Mouse (Mus musculus): ENCODE results near the gene Sash1. TPM values are rescaled to one million over a fixed set of nuclear protein-coding genes. Genes with fewer than 3 reads are reported as not detected.

The Sash1 gene
- polyA plus RNA-seq, 1 experiment from 2014 or later = 4.4 TPM

GRCm38 (mm10) chr10:8757429-8757931, 128.4 kb downstream of the Sash1 start:
- peak overlapping the region; percentile 63 for H3K9ac ChIP-seq
- no peaks in the 10 kb centered on the region for H3K9me3 ChIP-seq
- H3K27me3 ChIP-seq = no peaks in the 10 kb centered on the region
- peaks cover 49% of the 10 kb centered on the region for H3K4me1 ChIP-seq (replicated peaks)
- H3K27ac ChIP-seq = peak overlapping the region; percentile 75
- H3K4me3 ChIP-seq = peak overlapping the region; percentile 31
- 14% methylated on average over 21 of the region's 21 CpGs for WGBS
- peak; percentile 18; the same call in 1 of the 2 replicates for ATAC-seq (ENCODE audit: low FRiP score)
- H3K36me3 ChIP-seq = no peaks in the 10 kb centered on the region
- H3K4me2 ChIP-seq = peak overlapping the region; percentile 54

DNA sequence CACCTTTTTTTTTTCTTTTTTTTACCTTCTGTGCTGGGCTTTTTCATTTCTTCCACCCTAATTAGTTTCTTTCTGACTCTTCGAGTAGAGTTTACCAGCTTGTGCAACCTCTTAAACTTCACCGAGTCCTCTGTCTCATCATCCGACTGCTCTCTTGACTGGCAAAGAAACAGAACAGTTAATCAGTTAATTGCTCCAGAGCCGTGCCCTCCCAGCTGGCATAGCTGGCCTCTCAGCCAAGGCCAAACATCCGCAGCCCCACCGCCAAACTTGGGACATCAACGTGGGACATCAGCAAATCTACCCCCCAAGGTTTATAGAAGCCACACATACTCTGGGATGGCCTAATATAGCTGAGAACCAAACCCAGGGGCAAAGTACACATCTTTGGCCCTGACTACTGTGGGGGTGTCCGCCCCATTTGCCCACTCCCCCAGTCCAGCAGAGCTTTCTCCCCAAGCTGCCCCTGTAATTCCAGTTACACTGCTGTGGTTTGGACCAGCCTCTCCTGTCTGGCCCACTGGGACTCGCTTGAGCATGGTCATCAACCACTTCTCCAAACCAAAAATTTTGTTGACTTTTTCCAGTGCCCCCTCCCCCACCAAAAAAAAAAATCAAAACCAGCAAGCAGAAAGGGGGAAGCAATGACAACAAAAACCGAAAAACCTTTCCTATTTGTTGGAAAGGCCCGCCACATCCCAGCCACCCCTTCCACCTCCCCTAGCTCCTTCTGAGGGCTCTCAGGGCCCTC, 129.1 kb downstream of the Sash1 start:
- Histone ChIP-seq H3K9me3 (no peaks in the 10 kb centered on the region), H3K4me3 (peak overlapping the region; percentile 31), H3K27ac (peak overlapping the region; percentile 75), H3K36me3 (no peaks in the 10 kb centered on the region), H3K27me3 (no peaks in the 10 kb centered on the region), H3K4me1 (replicated peaks) (peaks cover 44% of the 10 kb centered on the region), H3K4me2 (peak overlapping the region; percentile 54), H3K9ac (peak overlapping the region; percentile 63)
- 0 out of 2 replicates have a peak, but pooled peaks have one; percentile 3 for ATAC-seq (ENCODE audit: low FRiP score)
- WGBS = 72% methylated on average over 11 of the region's 11 CpGs

DNA sequence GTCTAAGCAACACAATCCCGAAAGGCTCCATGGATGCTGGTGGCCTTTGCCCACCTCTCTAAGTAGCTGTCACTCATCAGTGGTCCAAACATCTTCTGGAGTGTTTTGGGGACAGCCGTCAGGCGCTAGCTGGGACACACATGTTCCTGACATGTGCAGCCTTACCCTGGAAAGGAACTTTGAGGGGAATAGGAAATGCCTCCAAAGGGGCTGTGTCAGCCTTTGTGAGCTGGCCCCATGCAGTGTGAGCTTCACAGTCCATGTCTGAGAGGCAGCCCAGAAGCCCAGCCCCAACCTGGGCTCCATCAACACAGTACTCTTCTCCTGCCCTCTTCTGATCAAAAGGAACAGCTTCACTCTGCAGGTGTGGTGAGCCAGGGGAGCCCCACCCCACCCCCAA, 132.5 kb downstream of the Sash1 start:
- Histone ChIP-seq H3K4me3 (no peak overlapping the region), H3K27ac (no peak overlapping the region), H3K9ac (no peak overlapping the region), H3K27me3 (no peaks in the 10 kb centered on the region), H3K36me3 (peaks cover 10% of the 10 kb centered on the region), H3K9me3 (no peaks in the 10 kb centered on the region), H3K4me1 (replicated peaks) (peaks cover 36% of the 10 kb centered on the region), H3K4me2 (no peak overlapping the region)
- no peak for ATAC-seq (ENCODE audit: low FRiP score)
- 93% methylated on average over 3 of the region's 3 CpGs for WGBS

GRCm38 (mm10) chr10:8752436-8752835, 133.4 kb downstream of the Sash1 start:
- H3K4me1 ChIP-seq (replicated peaks) = peaks cover 34% of the 10 kb centered on the region
- 67% methylated on average over 7 of the region's 7 CpGs for WGBS
- H3K4me2 ChIP-seq = no peak overlapping the region
- H3K4me3 ChIP-seq = no peak overlapping the region
- H3K9me3 ChIP-seq = no peaks in the 10 kb centered on the region
- peaks cover 10% of the 10 kb centered on the region for H3K36me3 ChIP-seq
- no peak for ATAC-seq (ENCODE audit: low FRiP score)
- H3K27me3 ChIP-seq = no peaks in the 10 kb centered on the region
- H3K27ac ChIP-seq = peak overlapping the region; percentile 37; the same call in 1 of the 2 replicates
- no peak overlapping the region for H3K9ac ChIP-seq

GRCm38 (mm10) chr10:8749537-8749936, 136.3 kb downstream of the Sash1 start:
- H3K4me3 ChIP-seq = no peak overlapping the region
- no peaks in the 10 kb centered on the region for H3K27me3 ChIP-seq
- WGBS = 53% methylated on average over 11 of the region's 11 CpGs
- H3K27ac ChIP-seq = no peak overlapping the region
- H3K9ac ChIP-seq = no peak overlapping the region
- no peaks in the 10 kb centered on the region for H3K9me3 ChIP-seq
- H3K4me2 ChIP-seq = no peak overlapping the region
- ATAC-seq (ENCODE audit: low FRiP score) = no peak
- peaks cover 13% of the 10 kb centered on the region for H3K36me3 ChIP-seq
- peaks cover 19% of the 10 kb centered on the region for H3K4me1 ChIP-seq (replicated peaks)

- 0 out of 2 replicates have a peak, but pooled peaks have one; percentile 9 for ATAC-seq (ENCODE audit: low FRiP score)
- no peak overlapping the region for H3K27ac ChIP-seq
- 78% methylated on average over 21 of the region's 21 CpGs for WGBS
Measured at GRCm38 (mm10) chr10:8747450-8748212, 138.2 kb downstream of the Sash1 start.

DNA sequence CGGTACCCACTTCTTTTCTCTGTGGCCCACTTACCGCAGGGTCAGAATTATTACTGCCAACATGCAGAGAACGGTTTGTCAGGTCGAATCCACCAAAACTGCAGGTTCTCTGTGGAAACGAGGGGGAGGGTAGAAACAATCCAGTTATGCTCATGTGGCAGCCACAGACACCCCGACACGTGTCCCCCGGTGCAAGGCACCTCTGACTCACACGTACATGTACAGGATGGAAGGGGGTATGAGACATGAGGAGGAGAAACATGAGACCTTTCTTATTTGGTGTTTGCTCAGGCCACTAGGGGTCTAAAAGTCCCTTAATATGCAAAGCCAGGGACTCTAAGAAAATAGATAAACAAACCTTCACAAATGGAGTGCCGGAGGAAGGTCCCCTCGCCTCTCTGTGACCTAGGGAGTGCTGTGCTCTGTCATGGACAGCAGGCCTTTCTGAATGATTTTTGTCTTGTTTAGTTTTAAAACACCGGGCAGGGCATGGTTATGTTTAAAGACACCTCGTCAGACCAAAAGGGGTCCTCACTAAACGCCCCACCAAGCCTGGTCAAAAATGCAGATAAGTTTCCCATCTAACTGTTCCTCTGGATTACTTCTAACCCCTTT, 139.7 kb downstream of the Sash1 start:
- 82% methylated on average over 14 of the region's 14 CpGs for WGBS
- Histone ChIP-seq H3K27me3 (no peaks in the 10 kb centered on the region), H3K27ac (no peak overlapping the region), H3K4me3 (no peak overlapping the region), H3K4me1 (replicated peaks) (peaks cover 15% of the 10 kb centered on the region), H3K36me3 (peaks cover 18% of the 10 kb centered on the region), H3K9me3 (no peaks in the 10 kb centered on the region), H3K4me2 (no peak overlapping the region), H3K9ac (no peak overlapping the region)
- ATAC-seq (ENCODE audit: low FRiP score) = no peak

More at GRCm38 (mm10) chr10:8747450-8748212, 138.2 kb downstream of the Sash1 start:
- Histone ChIP-seq H3K27me3 (no peaks in the 10 kb centered on the region), H3K4me2 (no peak overlapping the region), H3K9me3 (no peaks in the 10 kb centered on the region), H3K4me1 (replicated peaks) (peaks cover 19% of the 10 kb centered on the region), H3K9ac (no peak overlapping the region), H3K4me3 (no peak overlapping the region), H3K36me3 (peaks cover 13% of the 10 kb centered on the region)

- Histone ChIP-seq H3K9ac (no peak overlapping the region), H3K4me1 (replicated peaks) (peaks cover 7% of the 10 kb centered on the region), H3K36me3 (peaks cover 41% of the 10 kb centered on the region), H3K9me3 (no peaks in the 10 kb centered on the region), H3K4me2 (no peak overlapping the region), H3K4me3 (no peak overlapping the region), H3K27ac (no peak overlapping the region), H3K27me3 (no peaks in the 10 kb centered on the region)
- ATAC-seq (ENCODE audit: low FRiP score) = no peak
- 42% methylated on average over 2 of the region's 2 CpGs for WGBS
Measured at GRCm38 (mm10) chr10:8742872-8743271, 143.0 kb downstream of the Sash1 start.

DNA sequence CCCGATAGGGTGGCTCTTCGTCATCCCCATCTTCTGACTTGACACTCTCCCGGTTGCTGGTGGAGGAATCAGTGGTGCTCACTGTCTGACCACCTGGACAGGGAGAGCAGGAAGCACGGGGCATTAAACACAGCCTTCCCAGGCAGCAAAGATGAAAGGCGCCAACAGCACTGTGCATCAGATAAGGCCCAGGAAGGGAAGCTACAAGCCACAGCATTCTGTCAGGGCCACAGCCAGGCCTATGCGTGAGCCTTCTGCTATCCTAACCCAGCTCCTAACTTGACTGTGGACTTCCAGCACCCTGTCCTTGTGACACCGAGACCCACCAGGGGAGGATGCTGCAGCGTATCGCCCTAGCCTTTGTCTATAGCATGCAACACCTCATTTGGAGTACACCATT, 144.4 kb downstream of the Sash1 start:
- WGBS = 89% methylated on average over 9 of the region's 9 CpGs
- Histone ChIP-seq H3K9me3 (no peaks in the 10 kb centered on the region), H3K27ac (no peak overlapping the region), H3K9ac (no peak overlapping the region), H3K4me1 (replicated peaks) (no peaks in the 10 kb centered on the region), H3K36me3 (peaks cover 45% of the 10 kb centered on the region), H3K4me3 (no peak overlapping the region), H3K4me2 (no peak overlapping the region), H3K27me3 (no peaks in the 10 kb centered on the region)
- no peak for ATAC-seq (ENCODE audit: low FRiP score)

DNA sequence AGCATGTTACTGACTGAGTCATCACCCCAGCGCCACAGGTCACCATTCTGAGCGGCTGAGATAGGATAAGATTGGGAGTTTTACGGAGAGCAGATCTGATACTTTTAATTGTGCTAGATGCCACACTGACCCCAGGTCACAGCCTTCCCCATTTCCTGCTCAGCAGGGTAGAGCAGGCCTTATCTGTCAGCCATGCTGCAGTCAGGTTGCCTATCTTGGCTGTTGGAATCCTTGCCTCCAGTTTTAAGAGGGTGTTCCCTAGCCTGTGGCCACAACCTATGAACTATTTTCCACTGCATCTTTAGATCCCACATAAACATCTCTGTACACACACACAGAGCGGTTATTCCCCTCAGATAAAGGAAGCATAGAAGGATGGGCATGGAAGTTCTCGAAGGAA, 145.1 kb downstream of the Sash1 start:
- Histone ChIP-seq H3K27ac (no peak overlapping the region), H3K4me1 (replicated peaks) (no peaks in the 10 kb centered on the region), H3K27me3 (no peaks in the 10 kb centered on the region), H3K4me3 (no peak overlapping the region), H3K4me2 (no peak overlapping the region), H3K36me3 (peaks cover 45% of the 10 kb centered on the region), H3K9me3 (no peaks in the 10 kb centered on the region), H3K9ac (no peak overlapping the region)
- WGBS = 91% methylated on average over 5 of the region's 5 CpGs
- no peak for ATAC-seq (ENCODE audit: low FRiP score)

- H3K4me1 ChIP-seq (replicated peaks) = no peaks in the 10 kb centered on the region
- no peaks in the 10 kb centered on the region for H3K27me3 ChIP-seq
- no peak overlapping the region for H3K4me2 ChIP-seq
- H3K9ac ChIP-seq = no peak overlapping the region
- peak; percentile 24; the same call in 1 of the 2 replicates for ATAC-seq (ENCODE audit: low FRiP score)
- 95% methylated on average over 34 of the region's 34 CpGs for WGBS
- peaks cover 66% of the 10 kb centered on the region for H3K36me3 ChIP-seq
- H3K9me3 ChIP-seq = no peaks in the 10 kb centered on the region
- H3K27ac ChIP-seq = no peak overlapping the region
- no peak overlapping the region for H3K4me3 ChIP-seq
Measured at GRCm38 (mm10) chr10:8729387-8730337, 156.2 kb downstream of the Sash1 start.
